Mouse (Mus musculus) limb, embryonic 14.5 days (tissue): ENCODE results near the gene AC161166.1. TPM values are rescaled to one million over a fixed set of nuclear protein-coding genes. Genes with fewer than 3 reads are reported as not detected.
A peak's percentile ranks its signal among the peaks of the same experiment; 100 is the strongest.
"Not testable (repeated sequence)": the region's sequence is repeated elsewhere in the genome, so short reads cannot be mapped to it uniquely, and the experiment has no call there.

Source experiments
- ATAC-seq: fragments of 200-750 bp; cut with Nextera tagmentation; 2 replicates; pipeline ENCODE4 v1.8.0; 2017; ENCODE audit warnings: low read depth, moderate number of reproducible peaks, moderate TSS enrichment; ENCODE audit not compliant: low FRiP score
- DNase-seq: peaks from one replicate; pipeline ENCODE4 v3.0.0-alpha.2; 2015; ENCODE audit warnings: low spot score
- H3K27ac ChIP-seq: fragments of 300-500 bp; sonication (generic); replicated peaks from 2 replicates; pipeline ENCODE4 v1.5.1; 2014; ENCODE audit warnings: low read depth, mild to moderate bottlenecking, low read length, moderate library complexity, mixed read lengths
- H3K27me3 ChIP-seq: fragments of 300-500 bp; sonication (generic); 2 replicates; pipeline ENCODE4 v1.6.1; 2014; ENCODE audit warnings: low read length, mixed read lengths; ENCODE audit not compliant: control insufficient read depth, insufficient read depth
- H3K36me3 ChIP-seq: fragments of 300-500 bp; sonication (generic); 2 replicates; pipeline ENCODE4 v1.6.1; 2014; ENCODE audit warnings: mild to moderate bottlenecking, low read length, moderate library complexity, mixed read lengths; ENCODE audit not compliant: control insufficient read depth, insufficient read depth
- H3K4me1 ChIP-seq: fragments of 300-500 bp; sonication (generic); 2 replicates; pipeline ENCODE4 v1.6.1; 2014; ENCODE audit warnings: antibody characterized with exemption, low read length, mixed read lengths; ENCODE audit not compliant: control insufficient read depth, insufficient read depth
- H3K4me2 ChIP-seq: fragments of 300-500 bp; sonication (generic); replicated peaks from 2 replicates; pipeline ENCODE4 v1.6.1; 2014; ENCODE audit warnings: low read depth, mild to moderate bottlenecking, low read length, moderate library complexity; ENCODE audit not compliant: severe bottlenecking
- H3K4me3 ChIP-seq: fragments of 300-500 bp; sonication (generic); replicated peaks from 2 replicates; pipeline ENCODE4 v1.5.1; 2014; ENCODE audit warnings: low read length
- H3K9ac ChIP-seq: fragments of 300-500 bp; sonication (generic); 2 replicates; pipeline ENCODE4 v1.6.1; 2014; ENCODE audit warnings: mild to moderate bottlenecking, low read depth, low read length, moderate library complexity; ENCODE audit not compliant: severe bottlenecking
- H3K9me3 ChIP-seq: fragments of 300-500 bp; sonication (generic); 2 replicates; pipeline ENCODE4 v1.6.1; 2016; ENCODE audit warnings: low read length; ENCODE audit not compliant: control insufficient read depth
- POLR2A ChIP-seq: fragments of 200-500 bp; IDR thresholded peaks from 2 replicates; pipeline ENCODE4 v1.8.0; 2012; ENCODE audit warnings: inconsistent platforms, mild to moderate bottlenecking, moderate library complexity, borderline replicate concordance; ENCODE audit not compliant: insufficient read depth, insufficient read length; ENCODE audit errors: extremely low read depth
- WGBS: fragments of 180-500 bp; shearing (Covaris S2); extraction: QIAGEN DNeasy Blood & Tissue Kit; methylation state at CpG from one replicate; pipeline ENCODE4 v1.1.7; 2014; 5-methylcytosine and 5-hydroxymethylcytosine counted together
- polyA plus RNA-seq, 2 experiments: library from polyadenylated mRNA; depleted of rRNA in 1 of 2; stranded (reverse) in 1 of 2; unstranded in 1 of 2; fragments of >200 nt; fragmentation: Nextera tagmentation in 1 of 2; extraction: Ambion mirVana in 1 of 2; gene quantifications; 2 replicates each; pipeline versions ENCODE4 v1.2.1 to v1.2.3; 2012 to 2014

The AC161166.1 gene
- polyA plus RNA-seq, 2 experiments, result 0.19 TPM; not detected in 1

- no peak overlapping the region for H3K9ac ChIP-seq
- H3K27ac ChIP-seq, result peak overlapping the region; percentile 19; the same call in 1 of the 2 replicates
- no peaks in the 10 kb centered on the region for H3K27me3 ChIP-seq
- ATAC-seq, result no peak
- no peaks in the 10 kb centered on the region for H3K9me3 ChIP-seq
- no peak overlapping the region for H3K4me2 ChIP-seq
- no peak overlapping the region for H3K4me3 ChIP-seq
- no peak for DNase-seq
- TF ChIP-seq POLR2A, result no peak
- peaks cover 7% of the 10 kb centered on the region for H3K4me1 ChIP-seq
- 71% methylated on average over 12 of the region's 12 CpGs for WGBS
- H3K36me3 ChIP-seq, result no peaks in the 10 kb centered on the region
These were observed 13.6 kb upstream of the AC161166.1 start for GRCm38 (mm10) chr7:24525686-24526420.

GRCm38 (mm10) chr7:24524978-24525377, 12.7 kb upstream of the AC161166.1 start:
- Histone ChIP-seq H3K4me3 (no peak overlapping the region), H3K9me3 (no peaks in the 10 kb centered on the region), H3K4me1 (peaks cover 7% of the 10 kb centered on the region), H3K36me3 (no peaks in the 10 kb centered on the region), H3K27me3 (no peaks in the 10 kb centered on the region), H3K9ac (no peak overlapping the region), H3K4me2 (no peak overlapping the region), H3K27ac (no peak overlapping the region)
- 86% methylated on average over 6 of the region's 6 CpGs for WGBS
- no peak for TF ChIP-seq POLR2A
- no peak for DNase-seq
- no peak for ATAC-seq

GRCm38 (mm10) chr7:24523723-24524122, 11.5 kb upstream of the AC161166.1 start:
- no peak overlapping the region for H3K27ac ChIP-seq
- H3K9me3 ChIP-seq, result no peaks in the 10 kb centered on the region
- H3K9ac ChIP-seq, result no peak overlapping the region
- H3K4me2 ChIP-seq, result no peak overlapping the region
- DNase-seq, result no peak
- H3K4me1 ChIP-seq, result no peaks in the 10 kb centered on the region; the same call in 1 of the 2 replicates
- no peak overlapping the region for H3K4me3 ChIP-seq
- H3K36me3 ChIP-seq, result no peaks in the 10 kb centered on the region
- ATAC-seq, result no peak
- no peaks in the 10 kb centered on the region for H3K27me3 ChIP-seq
- TF ChIP-seq POLR2A, result no peak
- WGBS, result 91% methylated on average over 6 of the region's 6 CpGs

GRCm38 (mm10) chr7:24522805-24523204, 10.6 kb upstream of the AC161166.1 start:
- no peaks in the 10 kb centered on the region for H3K9me3 ChIP-seq
- H3K9ac ChIP-seq, result no peak overlapping the region
- TF ChIP-seq POLR2A, result no peak
- H3K4me1 ChIP-seq, result no peaks in the 10 kb centered on the region; the same call in 1 of the 2 replicates
- no peaks in the 10 kb centered on the region for H3K36me3 ChIP-seq
- no peak for DNase-seq
- H3K27ac ChIP-seq, result no peak overlapping the region
- no peak overlapping the region for H3K4me3 ChIP-seq
- no peaks in the 10 kb centered on the region for H3K27me3 ChIP-seq
- WGBS, result 58% methylated on average over 5 of the region's 5 CpGs
- H3K4me2 ChIP-seq, result no peak overlapping the region
- peak; percentile 30; the same call in 1 of the 2 replicates for ATAC-seq

- not testable (repeated sequence) for ATAC-seq, H3K9ac ChIP-seq, H3K4me2 ChIP-seq, H3K27ac ChIP-seq, DNase-seq, H3K4me1 ChIP-seq, H3K27me3 ChIP-seq, H3K4me3 ChIP-seq, H3K36me3 ChIP-seq, H3K9me3 ChIP-seq
- WGBS, result 90% methylated on average over 9 of the region's 10 CpGs
These were observed 7.8 kb upstream of the AC161166.1 start for GRCm38 (mm10) chr7:24520054-24520453.
